Mouse (Mus musculus) spleen, postnatal 36 days (tissue): Measurements from ENCODE around the gene Snapc3.

Experiments
- DNase-seq, 2 experiments: peaks; one replicate each; pipeline ENCODE4 v3.0.0; 2022; ENCODE audit warnings: low spot score in 2 of 2, mixed read lengths in 1 of 2

Snapc3 gene

DNA sequence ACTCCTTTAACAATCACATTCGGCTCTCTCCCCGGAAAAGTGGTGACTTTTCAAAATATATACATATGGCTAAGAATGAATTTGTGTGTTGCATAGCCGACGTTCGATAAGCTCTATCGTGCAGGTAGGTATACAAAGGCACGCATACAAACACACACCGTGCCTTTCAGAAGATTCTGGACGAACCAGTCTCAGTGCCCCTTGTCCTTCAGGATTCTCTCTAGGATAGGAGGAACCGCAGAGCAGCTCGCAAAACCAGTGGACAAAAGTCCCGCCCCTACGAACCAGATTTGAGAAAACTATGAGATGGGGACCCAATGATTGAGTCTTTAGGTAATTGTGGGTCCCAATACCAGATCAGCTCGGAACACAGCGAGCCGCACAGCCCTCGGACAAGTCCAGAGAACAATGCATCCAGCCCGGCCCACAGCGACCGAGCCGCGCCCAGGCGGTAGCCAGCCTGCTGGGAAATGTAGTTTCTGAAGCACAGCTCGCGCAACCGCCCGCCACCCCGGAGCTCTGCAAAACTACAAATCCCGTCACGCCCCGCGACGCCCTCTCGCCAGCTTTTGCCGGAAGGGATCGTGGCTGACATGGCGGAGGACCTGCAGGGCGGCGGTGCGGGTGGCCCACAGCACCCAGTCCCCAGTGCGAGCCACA is at the start of gene Snapc3:
TSS of gene Snapc3 (plus strand) at position 565 of the 660 bp plus-strand sequence.
- peak; percentile 95 for DNase-seq

GRCm38 (mm10) chr4:83373381-83373780 is 44.1 kb upstream of the Snapc3 start:
- no peak for DNase-seq

DNA sequence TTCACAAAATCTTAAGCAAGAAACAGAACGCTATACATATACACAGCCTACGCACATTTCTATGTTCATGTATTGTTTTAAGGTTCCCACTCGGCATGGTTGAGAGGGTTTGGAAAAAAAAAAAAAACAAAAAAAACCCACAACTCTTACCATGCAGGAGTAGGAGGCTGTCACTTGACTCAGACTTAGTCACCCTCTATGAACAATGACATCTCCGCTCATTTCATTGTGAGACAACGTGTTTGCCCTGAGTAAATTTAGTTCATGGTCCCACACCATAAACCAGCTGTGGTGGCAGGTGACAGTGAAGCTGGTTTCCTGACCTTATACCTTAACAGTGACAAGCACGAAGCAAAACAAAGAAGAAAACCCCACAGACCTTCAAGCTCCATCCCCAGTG is 41.9 kb upstream of the Snapc3 start:
- no peak for DNase-seq

DNA sequence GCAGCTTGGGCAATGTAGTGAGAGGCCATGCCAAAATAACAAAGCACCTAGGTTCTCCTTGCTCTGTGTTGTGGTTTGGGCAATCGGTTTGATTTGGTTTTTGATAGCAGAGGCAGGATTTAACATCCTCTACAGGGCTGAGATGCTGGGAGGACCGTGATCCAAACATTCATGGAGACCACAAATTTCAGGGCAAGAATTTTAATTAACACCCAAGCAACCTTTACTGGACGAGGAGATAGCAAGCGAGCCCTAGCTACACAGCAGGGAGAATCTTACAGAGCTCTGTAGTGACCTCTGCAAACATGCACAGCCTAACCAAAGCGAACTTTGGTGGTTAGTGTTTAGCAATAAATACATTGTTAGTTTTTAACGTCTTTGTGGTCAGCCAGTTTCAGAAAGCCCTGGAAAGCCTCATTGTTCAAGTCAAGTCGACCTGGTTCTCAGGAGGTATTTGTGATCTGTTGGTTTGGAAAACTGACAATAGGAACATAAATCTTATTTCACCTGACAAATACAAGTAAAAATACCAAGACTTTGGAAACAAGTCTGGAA is 41.0 kb upstream of the Snapc3 start:
- DNase-seq, result no peak

- DNase-seq, result no peak
These were observed 38.5 kb upstream of the Snapc3 start for GRCm38 (mm10) chr4:83379036-83379435.

GRCm38 (mm10) chr4:83379746-83380145 is 37.8 kb upstream of the Snapc3 start:
- DNase-seq, result no peak

GRCm38 (mm10) chr4:83380266-83380665 is 37.3 kb upstream of the Snapc3 start:
- no peak for DNase-seq

DNA sequence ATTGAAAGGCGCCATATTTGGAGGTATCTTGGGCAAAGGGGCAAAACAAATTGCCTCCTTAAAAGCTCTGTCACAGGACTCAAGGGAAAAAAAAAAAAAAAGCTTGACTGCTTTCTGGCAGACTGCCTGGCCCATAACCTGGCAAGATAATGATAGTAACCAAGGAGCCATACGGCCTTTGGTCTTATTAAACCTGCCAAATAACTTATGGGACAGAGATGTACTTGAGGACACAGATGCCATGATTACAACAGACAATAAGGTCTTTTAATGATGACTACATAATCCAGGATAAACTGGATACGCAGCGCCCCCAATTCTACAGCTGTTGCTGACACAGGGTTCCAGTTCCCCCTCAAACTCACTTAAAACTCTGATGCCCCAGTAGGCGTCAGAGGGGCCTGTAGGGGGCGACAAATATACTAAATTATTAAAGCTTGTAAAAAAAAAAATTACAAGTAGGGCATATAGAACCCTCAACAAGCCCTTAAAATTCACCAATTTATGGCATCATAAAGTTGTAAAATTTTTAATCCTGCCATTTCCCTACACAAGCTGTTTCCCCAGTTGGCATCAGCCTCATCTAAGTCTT is 33.5 kb upstream of the Snapc3 start:
- DNase-seq, result peak; percentile 21 to 47

DNA sequence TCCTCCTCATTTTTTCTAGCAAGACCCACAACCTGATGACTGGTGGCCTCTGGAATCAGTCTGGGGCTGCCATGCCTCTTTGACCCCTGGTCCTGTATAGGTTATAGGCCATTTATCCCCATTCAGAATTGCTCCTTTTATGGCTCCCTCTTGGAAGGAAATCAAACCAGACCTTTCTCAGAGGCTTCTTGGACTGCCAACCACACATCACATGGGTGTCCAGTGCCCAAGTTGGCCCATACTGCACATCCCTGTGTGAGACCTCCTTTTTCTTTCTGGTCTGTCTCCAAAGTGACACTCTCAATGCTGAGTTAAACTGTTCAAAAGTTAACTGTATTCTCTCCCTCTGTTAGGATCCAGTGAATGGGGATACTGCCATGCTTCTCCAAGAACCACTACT is 32.4 kb upstream of the Snapc3 start:
- no peak for DNase-seq

- DNase-seq, result no peak
These were observed 27.0 kb upstream of the Snapc3 start for GRCm38 (mm10) chr4:83390551-83390950.

DNA sequence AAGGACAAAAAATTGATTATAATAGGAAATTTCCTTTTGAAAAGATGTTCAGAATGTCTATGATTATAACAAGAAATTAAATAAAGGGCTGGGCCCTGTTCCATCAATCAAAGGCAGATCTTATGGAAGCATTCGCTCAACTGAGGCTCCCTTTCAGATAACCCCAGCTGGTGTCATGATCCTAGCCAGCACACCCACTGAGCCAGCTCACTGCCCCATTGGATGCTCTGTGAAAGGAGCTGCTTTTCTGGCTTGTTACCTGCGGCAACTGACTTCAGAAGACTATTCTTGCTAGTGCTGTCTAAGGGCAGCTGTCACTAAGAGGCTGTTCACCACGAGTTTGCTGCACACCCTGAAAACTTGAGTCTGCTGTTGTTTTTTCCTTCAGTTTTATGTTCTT is 25.6 kb upstream of the Snapc3 start:
- DNase-seq, result no peak

DNA sequence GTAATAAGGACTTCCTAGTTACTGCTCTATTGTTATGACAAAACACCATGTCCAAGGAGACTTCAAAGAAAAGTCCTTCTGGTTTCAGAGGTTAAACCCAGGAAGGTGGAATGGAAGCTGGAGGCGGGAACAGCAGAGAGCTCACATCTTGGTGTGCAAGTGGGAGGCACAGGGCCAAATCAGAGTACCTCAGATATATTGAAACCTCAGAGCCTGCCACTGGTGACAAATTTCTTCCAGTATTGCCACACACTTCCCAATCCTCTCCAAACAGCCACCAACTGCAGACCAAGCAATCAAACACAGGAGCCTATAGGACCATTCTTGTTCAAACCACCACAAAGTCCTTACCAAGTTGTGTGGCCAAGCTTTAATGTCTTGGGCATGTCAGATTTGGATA is 23.8 kb upstream of the Snapc3 start:
- DNase-seq, result no peak

DNA sequence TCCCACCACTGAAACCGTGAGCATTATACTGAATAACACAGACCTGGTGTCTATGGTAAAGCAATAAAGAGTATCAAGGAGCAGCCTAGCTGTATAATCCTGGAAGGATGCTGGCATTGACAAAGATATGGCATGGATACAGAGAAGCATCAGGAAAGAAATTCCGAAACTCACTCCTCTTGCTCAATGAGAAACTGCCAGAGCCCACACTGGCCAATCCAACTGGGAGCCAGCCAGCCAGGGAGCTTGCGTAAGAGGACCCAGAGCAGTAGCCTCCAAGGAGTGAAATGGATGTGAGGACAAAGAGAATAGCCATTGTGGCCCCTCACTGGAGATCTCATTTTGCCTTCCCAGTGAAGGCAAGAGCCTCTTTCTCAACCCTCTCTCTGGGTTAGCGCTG is 21.2 kb upstream of the Snapc3 start:
- no peak for DNase-seq

- DNase-seq, result no peak
These were observed 20.3 kb upstream of the Snapc3 start for GRCm38 (mm10) chr4:83396996-83397770.

DNA sequence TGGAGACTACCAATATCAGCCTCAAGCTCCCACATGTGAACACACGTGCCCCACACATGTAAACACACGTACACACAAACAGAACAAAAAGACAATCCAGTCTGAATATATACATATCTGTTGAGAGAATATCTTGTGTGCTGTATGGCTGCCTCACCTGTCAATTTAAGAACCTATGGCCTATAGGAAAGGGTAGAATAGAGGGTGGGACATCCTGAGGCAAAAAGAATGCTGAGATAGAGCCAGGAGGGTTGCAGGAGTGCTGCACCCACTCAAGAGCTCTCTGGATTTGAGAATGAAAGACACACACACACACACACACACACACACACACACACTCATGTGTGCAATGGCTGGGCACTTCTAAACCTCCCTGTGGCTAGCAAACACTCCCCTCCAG is 19.0 kb upstream of the Snapc3 start:
- DNase-seq, result no peak

- DNase-seq, result no peak
These were observed 16.6 kb upstream of the Snapc3 start for GRCm38 (mm10) chr4:83400691-83401595.

DNA sequence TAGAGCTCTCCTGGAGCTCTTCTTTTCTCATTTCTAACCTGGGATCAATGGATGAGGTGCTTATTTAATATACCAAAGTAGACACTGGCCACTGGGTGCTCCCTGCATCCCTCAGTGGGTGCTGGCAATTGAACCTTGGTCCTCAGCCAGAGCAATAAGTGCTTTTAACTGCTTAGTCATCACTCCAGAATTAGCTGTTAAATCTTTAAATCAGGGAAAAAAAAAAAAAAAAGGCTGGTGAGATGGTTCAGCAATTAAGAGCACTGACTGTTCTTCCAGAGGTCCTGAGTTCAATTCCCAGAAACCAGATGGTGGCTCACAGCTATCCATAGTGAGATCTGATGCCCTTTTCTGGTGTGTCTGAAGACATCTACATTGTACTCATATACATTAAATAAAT is 15.8 kb upstream of the Snapc3 start:
- DNase-seq, result no peak

GRCm38 (mm10) chr4:83407688-83408087 is 9.8 kb upstream of the Snapc3 start:
- no peak for DNase-seq

DNA sequence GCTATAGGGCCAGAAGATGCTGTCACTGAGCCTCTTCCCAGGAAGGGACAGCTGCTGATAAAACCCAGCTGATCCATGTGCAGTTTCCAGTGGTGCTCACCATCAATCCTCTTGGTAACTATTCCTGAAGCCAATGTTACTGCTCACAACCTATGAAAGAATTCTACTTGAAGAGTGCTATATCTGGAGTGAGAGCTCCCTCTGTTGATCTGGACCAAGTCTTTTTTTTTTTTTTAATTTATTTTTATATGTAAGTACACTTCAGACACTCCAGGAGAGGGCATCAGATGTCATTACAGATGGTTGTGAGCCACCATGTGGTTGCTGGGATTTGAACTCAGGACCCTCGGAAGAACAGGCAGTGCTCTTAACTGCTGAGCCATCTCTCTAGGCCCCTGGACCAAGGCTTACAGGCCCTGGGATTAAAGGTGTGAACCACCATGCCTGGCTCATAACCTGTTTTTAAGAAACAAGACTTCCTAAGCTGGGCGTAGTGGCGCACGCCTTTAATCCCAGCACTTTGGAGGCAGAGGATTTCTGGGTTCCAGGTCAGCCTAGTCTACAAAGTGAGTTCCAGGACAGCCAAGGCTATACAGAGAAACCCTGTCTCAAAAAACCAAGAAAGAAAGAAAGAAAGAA is 7.5 kb upstream of the Snapc3 start:
- no peak for DNase-seq

DNA sequence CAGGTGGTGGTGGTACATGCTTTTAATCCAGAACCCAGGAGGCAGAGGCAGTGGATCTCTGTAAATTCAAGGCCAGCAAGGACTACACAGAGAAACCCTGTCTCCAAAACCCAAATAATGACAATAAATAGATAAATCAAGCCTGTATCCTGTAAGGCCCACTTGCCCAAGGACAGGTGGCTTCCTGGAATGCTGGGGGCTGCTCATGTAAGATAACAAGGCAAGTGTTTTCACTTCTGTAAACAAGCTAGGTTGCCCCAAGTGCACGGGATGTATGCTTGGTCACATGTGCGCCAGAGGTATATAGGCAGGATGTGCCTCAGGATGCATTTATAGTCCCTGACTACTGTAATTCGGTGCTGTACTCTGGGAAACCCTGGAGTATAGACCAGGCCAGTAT is 5.5 kb upstream of the Snapc3 start:
- no peak for DNase-seq

DNA sequence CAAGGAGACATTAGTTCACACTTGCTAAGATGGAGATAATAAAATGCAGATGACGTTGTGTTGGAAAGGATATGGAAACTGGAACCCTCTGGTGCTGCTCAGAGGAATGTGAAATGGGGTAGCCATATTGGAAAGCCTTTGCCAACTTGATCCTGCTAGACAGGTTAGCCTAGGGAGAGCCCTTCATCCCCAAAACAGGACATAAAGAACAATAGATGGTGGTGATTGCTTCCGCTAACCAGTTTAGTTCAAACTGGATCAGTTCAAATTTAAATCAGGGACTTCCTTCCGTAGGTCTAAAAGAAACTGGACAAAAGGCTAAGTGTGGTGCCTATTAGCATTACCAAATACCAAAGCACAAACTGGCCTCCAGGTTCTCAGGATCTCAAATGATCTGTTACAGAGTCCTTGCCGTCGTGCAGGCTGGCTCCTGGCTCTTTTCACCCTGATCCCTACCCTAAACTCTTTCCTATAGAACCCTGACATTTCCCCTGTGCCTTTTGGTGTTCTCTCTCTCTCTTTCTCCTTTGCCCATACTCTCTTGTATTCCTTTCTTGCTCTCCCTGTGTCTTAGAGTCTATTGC is 3.2 kb upstream of the Snapc3 start:
- no peak for DNase-seq
